Mouse (Mus musculus) liver, adult 2 months (tissue): ENCODE measurements around the gene Casp8.

Experiments
- CTCF ChIP-seq: fragments of 200-500 bp; IDR thresholded peaks from 2 replicates; pipeline ENCODE4 v1.5.1; 2011; ENCODE audit warnings: low read depth, low read length, control low read depth
- POLR2A ChIP-seq: fragments of 200-500 bp; IDR thresholded peaks from 2 replicates; pipeline ENCODE4 v1.6.1; 2011; ENCODE audit warnings: low read length, control low read depth; ENCODE audit not compliant: insufficient read depth; ENCODE audit errors: extremely low read depth

- TF ChIP-seq POLR2A (no peak), CTCF (no peak)
These were observed 3.7 kb downstream of the Casp8 start for GRCm38 (mm10) chr1:58798911-58799310.
